19 mouse cellular contexts compared by ENCODE assay signal in genomic region chr6:29859344-29859743, GRCm38 (mm10). TPM values are rescaled to one million over a fixed set of nuclear protein-coding genes. Genes with fewer than 3 reads are reported as not detected.
A peak's percentile ranks its signal among the peaks of the same experiment; 100 is the strongest.
DNase-seq lines count a peak whose midpoint lies in the region; ATAC-seq and TF ChIP-seq lines count a peak whose summit lies in the region.
"Had no signal": no experiment of that assay in that cellular context is flagged by ENCODE, and none has a peak within 500 bp of the region (broad histone marks: within the 10 kb centered on the region; RNA-seq: fewer than 3 reads in every experiment).

No protein-coding gene starts in this region.

- WGBS in heart, embryonic 13.5 days, result 68% methylated on average over 4 of the region's 4 CpGs
- 45% methylated on average over 4 of the region's 4 CpGs for WGBS in kidney, postnatal 0 days
- WGBS in limb, embryonic 14.5 days, result 26% methylated on average over 4 of the region's 4 CpGs

- peaks cover 39% of the 10 kb centered on the region for H3K4me1 ChIP-seq in heart, embryonic 13.5 days
- H3K4me1 ChIP-seq in kidney, postnatal 0 days (replicated peaks; ENCODE audit: insufficient read depth, low read length), result no peaks in the 10 kb centered on the region
- peaks cover 5% of the 10 kb centered on the region for H3K4me1 ChIP-seq in limb, embryonic 14.5 days (ENCODE audit: control insufficient read depth, insufficient read depth, low read length)
- H3K4me1 ChIP-seq: embryonic facial prominence, embryonic 10.5 days; midbrain, embryonic 13.5 days had no signal

- TF ChIP-seq POLR2A in limb, embryonic 14.5 days (IDR thresholded peaks at IDR 0.05; ENCODE audit: borderline replicate concordance, extremely low read depth, insufficient read depth, insufficient read length), result no peak

- no peak overlapping the region for H3K4me2 ChIP-seq in heart, embryonic 13.5 days
- no peak overlapping the region for H3K4me2 ChIP-seq in kidney, postnatal 0 days (ENCODE audit: low read length)
- H3K4me2 ChIP-seq in limb, embryonic 14.5 days (replicated peaks; ENCODE audit: low read depth, low read length, severe bottlenecking), result no peak overlapping the region
- H3K4me2 ChIP-seq: lung, embryonic 14.5 days; midbrain, embryonic 13.5 days had no signal

- no peak for ATAC-seq in heart, embryonic 13.5 days (ENCODE audit: extremely low read depth, insufficient number of reproducible peaks, low FRiP score, low TSS enrichment)
- peak; percentile 34; the same call in 1 of the 2 replicates for ATAC-seq in kidney, postnatal 0 days (replicated peaks; ENCODE audit: low FRiP score, low read depth)
- ATAC-seq in limb, embryonic 14.5 days (ENCODE audit: low FRiP score, low read depth), result no peak
- ATAC-seq: forebrain, postnatal 0 days; midbrain, embryonic 13.5 days had no signal

- DNase-seq in heart, postnatal 10 days, result no peak
- DNase-seq in kidney, adult 18-20 months, result peak; percentile 50
- no peak for DNase-seq in kidney, postnatal 0 days (ENCODE audit: low spot score)
- peak; percentile 5 for DNase-seq in limb, embryonic 14.5 days (ENCODE audit: low spot score)
- DNase-seq in layer of hippocampus, postnatal 10 days (ENCODE audit: low spot score in 2 of 2), result no peak
- no peak for DNase-seq in left cerebral cortex, adult 8-10 months (ENCODE audit: low spot score in 2 of 2)
- DNase-seq: adrenal gland, postnatal 14 days; B cell, adult 2 months; cerebellum, adult 18-20 months; forebrain, postnatal 0 days; gastrocnemius, postnatal 10 days; heart, adult 18-20 months; heart, postnatal 4 days; layer of hippocampus, postnatal 36 days; lung, embryonic 14.5 days; right cerebral cortex, postnatal 4 days had no signal

- H3K27ac ChIP-seq in heart, embryonic 13.5 days (replicated peaks), result 0 out of 2 replicates have a peak overlapping the region, but pooled peaks have one; percentile 12
- peak overlapping the region; percentile 73 for H3K27ac ChIP-seq in kidney, postnatal 0 days
- H3K27ac ChIP-seq in limb, embryonic 14.5 days (replicated peaks; ENCODE audit: low read depth, low read length), result no peak overlapping the region
- H3K27ac ChIP-seq: embryonic facial prominence, embryonic 10.5 days; midbrain, embryonic 13.5 days had no signal

- no peaks in the 10 kb centered on the region for H3K9me3 ChIP-seq in heart, embryonic 13.5 days
- no peaks in the 10 kb centered on the region for H3K9me3 ChIP-seq in kidney, postnatal 0 days (replicated peaks; ENCODE audit: low read length)
- H3K9me3 ChIP-seq in limb, embryonic 14.5 days (ENCODE audit: control insufficient read depth, low read length), result 0 out of 2 replicates have a peak, but pooled peaks cover 3% of the 10 kb centered on the region
- H3K9me3 ChIP-seq: embryonic facial prominence, embryonic 10.5 days; midbrain, embryonic 13.5 days had no signal

- no peaks in the 10 kb centered on the region for H3K36me3 ChIP-seq in heart, embryonic 13.5 days
- no peaks in the 10 kb centered on the region for H3K36me3 ChIP-seq in kidney, postnatal 0 days (ENCODE audit: insufficient read depth, low read length)
- H3K36me3 ChIP-seq in limb, embryonic 14.5 days (ENCODE audit: control insufficient read depth, insufficient read depth, low read length), result peaks cover 7% of the 10 kb centered on the region; the same call in 1 of the 2 replicates
- H3K36me3 ChIP-seq: midbrain, embryonic 13.5 days had no signal

- H3K27me3 ChIP-seq in heart, embryonic 13.5 days (replicated peaks), result no peaks in the 10 kb centered on the region
- H3K27me3 ChIP-seq in kidney, postnatal 0 days (ENCODE audit: insufficient read depth, low read length), result no peaks in the 10 kb centered on the region
- H3K27me3 ChIP-seq in limb, embryonic 14.5 days (ENCODE audit: control insufficient read depth, insufficient read depth, low read length), result no peaks in the 10 kb centered on the region
- H3K27me3 ChIP-seq: midbrain, embryonic 13.5 days had no signal

- TF ChIP-seq CTCF in kidney, postnatal 0 days (IDR thresholded peaks at IDR 0.05; ENCODE audit: low read depth), result no peak

- H3K4me3 ChIP-seq in heart, embryonic 13.5 days, result no peak overlapping the region
- no peak overlapping the region for H3K4me3 ChIP-seq in kidney, postnatal 0 days (replicated peaks; ENCODE audit: low read depth, low read length)
- no peak overlapping the region for H3K4me3 ChIP-seq in limb, embryonic 14.5 days (replicated peaks; ENCODE audit: low read length)
- H3K4me3 ChIP-seq: embryonic facial prominence, embryonic 10.5 days; midbrain, embryonic 13.5 days had no signal

- H3K9ac ChIP-seq in heart, embryonic 13.5 days, result no peak overlapping the region
- no peak overlapping the region for H3K9ac ChIP-seq in kidney, postnatal 0 days (ENCODE audit: low read depth, low read length)
- H3K9ac ChIP-seq in limb, embryonic 14.5 days (ENCODE audit: low read depth, low read length, severe bottlenecking), result no peak overlapping the region
- H3K9ac ChIP-seq: forebrain, postnatal 0 days; lung, embryonic 14.5 days; midbrain, embryonic 13.5 days had no signal

- intact Hi-C loops in heart, postnatal 10 days (cut with DNase I), result no loop called here

RNA-seq across cellular contexts. Expression of gene Strip2, which starts 57.5 kb away (rescaled TPM):
- 37.4 and 39.3 TPM in 2 replicates for polyA plus RNA-seq in heart, embryonic 13.5 days (2015; fragmentation: Nextera tagmentation; extraction: Ambion mirVana)
- 10 to 100 TPM; 79.2 to 89.9 TPM for total RNA-seq in heart, postnatal 10 days (2021)
- polyA plus RNA-seq in kidney, postnatal 0 days (2015; fragmentation: Nextera tagmentation; extraction: Ambion mirVana), result 0.79 and 0.92 TPM in 2 replicates
- 3.3 and 3.5 TPM in 2 replicates for polyA plus RNA-seq in limb, embryonic 14.5 days (2012; rRNA removed)
- polyA plus RNA-seq in limb, embryonic 14.5 days (2014; fragmentation: Nextera tagmentation; extraction: Ambion mirVana), result 2.5 and 2.6 TPM in 2 replicates
- total RNA-seq in layer of hippocampus, postnatal 10 days (2021), result 10 to 100 TPM; 10.6 to 12.3 TPM
- 10 to 100 TPM; 37.7 to 60.0 (median 42.6) TPM for total RNA-seq in left cerebral cortex, adult 8-10 months (2022)

Comparison
In these comparisons a context has a peak if more than half of its experiments do, and no peak if none do; other contexts are left out.
1. DNase-seq: peak in kidney, adult 18-20 months (single experiment) and limb, embryonic 14.5 days (single experiment); none in heart, postnatal 10 days (0 of 2), kidney, postnatal 0 days (single experiment), layer of hippocampus, postnatal 10 days (0 of 2) and left cerebral cortex, adult 8-10 months (0 of 2).